Mouse (Mus musculus) kidney, postnatal 14 days (tissue): ENCODE measurements around the gene Mtif3.
A peak's percentile ranks its signal among the peaks of the same experiment; 100 is the strongest.

Experiments
- DNase-seq: peaks from one replicate; pipeline ENCODE4 v3.0.0; 2022; ENCODE audit warnings: mixed read lengths

The Mtif3 gene

GRCm38 (mm10) chr5:146914088-146914766 lies 49.4 kb downstream of the Mtif3 start:
- peak; percentile 72 for DNase-seq

DNA sequence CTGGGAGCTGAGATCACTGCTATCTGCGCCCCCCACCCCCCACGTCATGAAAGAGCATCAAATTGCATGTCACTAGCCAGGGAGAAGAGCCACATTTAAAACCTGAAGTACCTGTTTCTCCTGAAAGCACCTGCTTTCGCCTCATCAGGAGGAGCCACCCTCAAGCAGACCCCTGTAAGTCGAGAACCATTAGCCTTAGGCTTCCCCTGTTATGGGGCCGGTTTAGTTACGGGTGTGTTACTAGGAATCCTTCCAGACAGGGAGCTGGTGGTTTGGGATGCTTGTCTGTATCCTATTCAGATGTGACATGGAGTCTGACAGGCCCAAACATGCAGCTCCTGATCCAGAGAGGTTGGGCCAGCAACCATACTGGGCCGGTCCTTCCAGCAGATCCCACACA lies 50.2 kb downstream of the Mtif3 start:
- DNase-seq, result no peak

DNA sequence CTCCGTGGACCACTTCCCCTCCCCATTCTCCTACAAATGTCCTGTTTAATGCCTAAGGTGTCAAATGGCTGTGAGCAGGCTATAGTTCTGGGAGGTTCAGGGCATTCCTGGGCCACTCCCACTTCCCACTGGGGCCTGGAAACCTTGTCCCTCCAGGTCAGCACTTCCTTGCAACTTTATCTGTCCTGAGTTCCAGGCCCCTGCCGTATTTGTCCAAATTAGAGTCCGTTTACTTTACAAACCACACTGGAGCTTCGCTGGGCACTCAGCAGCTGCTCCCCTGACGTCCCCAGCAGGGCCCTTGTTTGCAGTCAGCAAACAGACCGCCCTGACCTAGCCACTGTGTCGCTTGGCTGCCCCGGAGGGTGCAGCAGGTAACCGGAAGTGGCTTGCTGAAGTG lies 51.4 kb downstream of the Mtif3 start:
- DNase-seq, result no peak

GRCm38 (mm10) chr5:146908629-146909028 lies 55.0 kb downstream of the Mtif3 start:
- DNase-seq, result no peak

GRCm38 (mm10) chr5:146907533-146907932 lies 56.1 kb downstream of the Mtif3 start:
- DNase-seq, result peak; percentile 49

GRCm38 (mm10) chr5:146905486-146906172 lies 58.0 kb downstream of the Mtif3 start:
- DNase-seq, result peak; percentile 77

DNA sequence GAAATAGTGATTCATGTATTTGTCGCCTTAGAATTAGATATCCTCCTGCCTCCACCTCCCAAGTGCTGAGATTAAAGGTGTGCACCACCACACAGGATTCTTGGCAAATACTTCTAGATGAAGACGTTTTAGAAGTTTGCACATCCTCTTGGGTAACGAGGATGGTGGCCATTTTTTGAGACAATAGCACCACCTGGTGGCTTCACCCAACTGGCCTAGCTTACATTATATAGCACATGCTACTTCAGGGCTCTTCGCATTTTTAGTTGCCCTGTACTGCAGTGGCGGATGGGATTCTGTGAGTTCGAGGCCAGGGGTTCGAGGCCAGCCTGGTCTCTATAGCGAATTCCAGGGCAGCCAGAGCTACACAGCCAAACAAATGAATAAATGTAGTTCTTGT lies 59.2 kb downstream of the Mtif3 start:
- peak; percentile 83 for DNase-seq
